Mouse (Mus musculus) macrophage (primary cell): ENCODE data around the gene Mthfd1l. TPM values are rescaled to one million over a fixed set of nuclear protein-coding genes. Genes with fewer than 3 reads are reported as not detected.

Experiments
- H3K27ac ChIP-seq: fragments of 350-480 bp; formaldehyde crosslinking; 2 replicates; pipeline ENCODE4 v1.9.0; 2021
- H3K36me3 ChIP-seq: fragments of 350-480 bp; formaldehyde crosslinking; 2 replicates; pipeline ENCODE4 v1.9.0; 2021; ENCODE audit errors: inconsistent target
- H3K4me3 ChIP-seq: fragments of 350-480 bp; formaldehyde crosslinking; 2 replicates; pipeline ENCODE4 v1.9.0; 2021; ENCODE audit errors: inconsistent target
- H3K79me2 ChIP-seq: fragments of 350-480 bp; formaldehyde crosslinking; 2 replicates; pipeline ENCODE4 v1.9.0; 2021; ENCODE audit errors: inconsistent target
- WGBS: methylation state at CpG from one replicate; pipeline ENCODE4 v1.1.7; 2026; ENCODE audit warnings: inconsistent platforms; ENCODE audit not compliant: missing documents; 5-methylcytosine and 5-hydroxymethylcytosine counted together
- polyA plus RNA-seq: library from polyadenylated mRNA; stranded (reverse); fragments of 250-400 nt; gene quantifications from 3 replicates; pipeline ENCODE4 v1.2.4, GENCODE M21; 2018; ENCODE audit warnings: inconsistent platforms

Mthfd1l gene
- polyA plus RNA-seq, 1 experiment from 2014 or later: 2.9 TPM

DNA sequence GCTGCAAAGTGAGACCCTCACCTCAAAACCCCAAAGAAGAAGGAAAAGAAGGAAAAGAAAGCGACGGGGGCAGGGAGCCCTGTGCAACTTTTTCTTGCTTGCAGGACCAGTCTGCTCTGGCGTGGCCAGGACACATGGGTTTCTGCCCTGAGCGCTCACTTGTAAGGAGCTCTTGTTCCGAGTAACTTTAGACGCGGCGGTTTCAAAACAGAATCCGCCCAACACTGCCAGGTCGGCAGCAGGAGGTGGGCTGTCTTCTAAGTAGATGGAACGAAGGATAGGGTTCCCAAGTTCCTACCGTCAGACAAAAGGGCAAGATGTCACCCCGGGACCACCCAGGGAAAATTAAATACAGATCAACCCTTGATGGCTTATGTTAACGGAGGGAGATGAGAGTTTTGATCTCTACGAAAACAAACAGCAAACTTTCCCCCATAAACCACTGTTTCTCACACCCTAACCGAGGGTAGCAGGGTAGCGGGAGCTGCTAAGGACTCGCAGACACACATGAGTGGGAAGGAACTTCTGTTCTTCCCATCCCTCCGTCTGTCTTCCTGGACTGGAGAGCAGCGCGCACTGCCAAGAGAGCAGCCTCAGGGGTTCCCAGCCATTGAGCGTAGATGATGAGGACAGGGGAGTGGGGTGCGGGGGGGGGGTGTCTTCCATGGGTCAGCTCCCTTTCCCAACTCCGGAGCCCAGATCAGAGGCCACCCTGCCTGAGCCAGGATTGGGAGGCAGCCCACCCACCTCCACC, 237.6 kb downstream of the Mthfd1l start:
- WGBS: 32% methylated on average over 24 of the region's 24 CpGs
- H3K36me3 ChIP-seq: no peaks in the 10 kb centered on the region
- H3K27ac ChIP-seq: no peak overlapping the region
- H3K79me2 ChIP-seq: no peaks in the 10 kb centered on the region
- no peak overlapping the region for H3K4me3 ChIP-seq

DNA sequence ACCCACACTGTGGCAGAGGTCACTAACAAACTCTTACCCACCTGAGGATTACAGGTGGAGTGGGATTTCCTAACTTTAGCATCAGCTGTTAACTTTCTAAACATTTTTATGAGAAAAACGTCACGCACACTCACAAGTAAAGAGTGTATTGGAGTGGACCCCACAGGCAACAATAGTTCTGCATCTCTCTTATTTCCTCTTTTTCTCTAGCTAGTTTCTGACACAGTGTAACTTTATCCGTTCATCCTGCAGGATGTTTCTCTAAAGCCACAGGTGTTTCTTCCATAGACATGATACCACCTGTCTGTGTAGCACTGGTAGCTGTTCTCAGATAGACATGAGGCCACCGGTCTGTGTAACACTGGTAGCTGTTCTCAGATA, 238.1 kb downstream of the Mthfd1l start:
- no peaks in the 10 kb centered on the region for H3K36me3 ChIP-seq
- no peak overlapping the region for H3K27ac ChIP-seq
- no peaks in the 10 kb centered on the region for H3K79me2 ChIP-seq
- WGBS: 43% methylated on average over 4 of the region's 4 CpGs
- no peak overlapping the region for H3K4me3 ChIP-seq

Other genes starting within 250 kb of the Mthfd1l start
- gene Plekhg1, start 232.8 kb upstream of the Mthfd1l start, polyA plus RNA-seq: 1.1 to 1.3 TPM (median 1.1 TPM) in 3 replicates